Mouse (Mus musculus) embryo, embryonic 10.5 days (tissue): Measurements from ENCODE around the gene Polr1c.

ENCODE experiments used
- DNase-seq: peaks from one replicate; pipeline ENCODE4 v3.0.0-alpha.2; 2015; ENCODE audit warnings: low spot score

The Polr1c gene

DNA sequence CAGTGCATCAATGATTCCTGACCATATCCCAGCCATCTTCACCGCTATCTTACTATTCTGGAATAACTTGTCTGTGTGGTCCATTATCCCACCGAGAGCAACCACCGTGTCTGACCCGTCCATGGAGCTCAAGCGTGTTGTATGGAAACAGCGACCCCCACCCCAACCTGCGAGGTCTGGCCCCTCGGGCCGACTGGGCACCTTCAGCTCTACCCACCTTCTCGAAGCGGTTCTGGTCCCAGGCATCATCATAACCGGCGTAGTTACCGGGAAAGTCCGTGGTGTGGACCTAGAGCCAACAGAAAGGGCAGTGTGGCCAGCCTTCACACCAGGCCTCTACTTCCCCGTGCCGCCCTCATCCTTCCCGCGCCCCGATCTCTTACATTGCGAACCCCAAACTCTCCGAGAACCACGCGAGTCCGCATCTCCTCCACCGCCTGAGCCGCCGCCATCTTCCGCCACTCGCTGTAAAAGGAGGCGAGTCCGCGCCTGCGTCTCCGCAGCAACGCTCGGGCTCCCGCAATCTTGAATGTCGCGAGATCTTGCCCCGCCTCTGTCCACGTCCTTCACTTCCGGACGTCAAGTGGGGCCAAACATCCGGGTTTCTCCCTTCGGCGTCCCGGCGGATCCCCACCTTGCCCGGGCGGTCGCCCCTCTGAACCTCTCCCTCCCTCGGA is at the start of gene Polr1c, which contains the start of gene Yipf3:
Polr1c (minus strand) TSS at position 543 of the 677 bp plus-strand sequence.
Yipf3 (plus strand) TSS at position 569 of the 677 bp plus-strand sequence.
- DNase-seq = peak; percentile 97

DNA sequence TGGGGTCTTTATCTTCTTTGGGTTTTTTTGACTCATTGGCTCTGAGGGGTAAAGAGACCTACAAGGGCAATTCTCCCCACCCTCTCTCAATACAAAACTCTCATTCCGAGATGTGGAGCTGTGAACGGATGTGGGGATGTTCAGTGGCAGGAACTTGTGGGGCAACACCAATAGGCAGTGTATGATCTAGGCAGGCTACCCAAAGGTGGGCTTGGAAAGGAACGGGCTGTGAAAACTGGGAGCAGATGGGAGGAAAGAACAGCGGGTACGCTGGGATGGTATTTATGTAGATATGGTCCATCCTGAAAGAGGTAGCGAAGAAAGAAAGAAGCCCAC is 49.1 kb upstream of the Polr1c start:
- no peak for DNase-seq

DNA sequence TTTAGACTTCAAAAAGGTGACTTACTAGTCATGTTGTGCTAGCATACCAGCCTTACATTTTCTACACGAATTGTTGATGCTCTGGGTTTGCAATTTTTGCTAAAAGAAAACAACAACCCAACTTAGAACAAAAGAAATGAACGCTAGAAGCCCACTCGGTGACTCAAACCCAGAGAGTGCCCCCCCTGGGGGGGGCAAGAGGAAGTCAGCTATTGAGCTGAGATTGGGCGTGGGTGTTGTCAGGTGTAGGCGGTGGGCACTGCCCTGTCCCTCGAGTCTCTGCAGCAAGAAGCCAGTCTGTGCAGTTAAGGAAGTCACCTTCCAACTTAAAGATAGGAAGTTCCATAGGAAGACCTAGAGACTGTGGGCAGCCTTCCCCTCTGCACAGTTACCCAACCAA is 48.7 kb upstream of the Polr1c start:
- DNase-seq = no peak

DNA sequence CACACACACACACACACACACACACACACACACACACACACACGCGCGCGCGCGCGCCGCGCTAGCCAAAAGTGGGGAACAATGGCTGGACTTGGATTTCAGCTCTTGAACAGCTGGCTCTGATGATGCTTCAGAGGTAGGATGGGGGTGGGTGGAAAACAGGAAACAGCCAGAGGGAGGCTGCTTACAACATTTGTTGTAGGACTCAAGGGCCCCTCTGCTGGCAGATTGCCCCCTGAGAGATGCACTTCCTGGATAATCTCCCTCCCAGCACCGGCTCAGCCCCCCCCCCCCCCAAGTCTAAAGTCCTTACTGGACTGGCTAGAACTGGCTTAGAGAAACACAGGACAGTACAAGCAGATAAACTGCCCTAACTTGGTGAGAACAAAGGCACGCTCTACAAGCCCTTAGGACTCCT is 39.8 kb upstream of the Polr1c start:
- peak; percentile 55 for DNase-seq

DNA sequence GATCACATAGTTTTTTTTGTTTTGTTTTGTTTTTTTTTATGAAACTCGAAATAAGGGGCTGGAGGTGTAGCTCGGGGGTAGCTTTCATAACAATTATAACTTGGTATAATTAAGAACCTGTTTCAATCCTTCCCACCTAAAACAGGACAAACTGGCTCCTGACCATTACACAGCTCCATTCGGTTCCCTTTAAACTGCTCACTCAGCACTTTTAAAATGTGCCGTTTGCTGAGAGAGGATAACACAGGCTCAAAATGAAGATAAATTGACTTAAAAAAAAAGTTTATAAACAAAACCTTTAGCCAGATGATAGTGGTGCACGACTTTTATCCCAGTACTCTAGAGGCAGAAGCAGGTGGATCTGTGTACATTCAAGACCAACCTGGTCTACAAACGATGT is 37.6 kb upstream of the Polr1c start:
- no peak for DNase-seq

DNA sequence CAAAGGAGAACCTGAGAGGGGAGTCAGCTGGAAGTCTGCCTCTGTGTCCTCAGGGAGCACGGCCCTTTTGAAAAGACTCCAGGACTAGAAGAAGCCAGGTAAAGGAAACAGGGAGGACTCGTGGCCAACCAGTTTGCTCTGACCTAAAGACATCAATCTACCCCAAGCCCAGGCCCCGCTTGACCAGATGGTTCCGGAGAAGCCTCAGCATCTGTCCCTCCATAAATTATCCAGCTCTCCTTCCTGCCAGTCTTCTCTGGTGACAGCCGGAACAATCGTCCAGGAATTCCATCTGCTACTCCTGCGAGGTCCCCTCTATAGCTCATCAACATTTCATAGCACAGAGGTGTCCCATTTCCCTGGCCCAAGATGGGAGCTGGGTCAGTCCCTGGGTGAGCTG is 36.8 kb upstream of the Polr1c start:
- DNase-seq = peak; percentile 36

DNA sequence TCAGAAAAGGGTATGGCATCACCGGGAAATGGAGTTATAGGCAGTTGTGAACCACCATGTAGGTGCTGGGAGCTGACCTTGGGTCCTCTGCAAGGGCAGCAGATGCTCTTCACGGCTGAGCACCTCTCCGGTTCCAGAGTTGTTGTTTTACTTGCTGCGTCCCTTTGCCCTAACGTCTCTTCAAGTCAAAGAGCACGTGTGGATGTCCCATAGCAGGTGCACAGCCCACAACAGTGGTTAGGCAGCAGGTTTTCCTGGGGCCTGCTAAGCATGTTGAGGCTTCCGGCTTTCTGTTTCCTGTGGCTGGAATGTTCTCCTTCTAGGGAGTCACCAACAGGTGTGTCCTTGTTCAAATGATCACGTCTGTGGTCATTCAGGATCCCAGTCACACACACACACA is 36.1 kb upstream of the Polr1c start:
- no peak for DNase-seq

DNA sequence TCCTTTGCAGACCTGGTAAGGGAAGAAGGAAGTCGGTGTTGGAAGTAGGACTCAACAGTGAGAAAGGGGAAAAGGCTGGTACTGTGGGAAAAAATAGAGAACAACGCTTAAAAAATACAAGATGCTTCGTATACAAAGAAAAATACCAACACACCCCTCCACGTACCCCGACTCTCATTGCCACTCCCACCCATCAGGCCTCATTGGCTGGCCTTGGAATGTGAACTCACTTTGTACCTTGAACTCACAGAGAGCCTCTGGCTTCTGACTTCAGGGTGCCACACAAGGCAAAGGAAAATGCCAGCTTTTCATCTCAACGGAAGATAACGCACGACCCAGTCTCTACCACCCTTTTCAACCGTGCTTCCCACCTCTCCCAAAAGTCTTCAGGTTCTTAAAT is 35.3 kb upstream of the Polr1c start:
- DNase-seq = no peak

DNA sequence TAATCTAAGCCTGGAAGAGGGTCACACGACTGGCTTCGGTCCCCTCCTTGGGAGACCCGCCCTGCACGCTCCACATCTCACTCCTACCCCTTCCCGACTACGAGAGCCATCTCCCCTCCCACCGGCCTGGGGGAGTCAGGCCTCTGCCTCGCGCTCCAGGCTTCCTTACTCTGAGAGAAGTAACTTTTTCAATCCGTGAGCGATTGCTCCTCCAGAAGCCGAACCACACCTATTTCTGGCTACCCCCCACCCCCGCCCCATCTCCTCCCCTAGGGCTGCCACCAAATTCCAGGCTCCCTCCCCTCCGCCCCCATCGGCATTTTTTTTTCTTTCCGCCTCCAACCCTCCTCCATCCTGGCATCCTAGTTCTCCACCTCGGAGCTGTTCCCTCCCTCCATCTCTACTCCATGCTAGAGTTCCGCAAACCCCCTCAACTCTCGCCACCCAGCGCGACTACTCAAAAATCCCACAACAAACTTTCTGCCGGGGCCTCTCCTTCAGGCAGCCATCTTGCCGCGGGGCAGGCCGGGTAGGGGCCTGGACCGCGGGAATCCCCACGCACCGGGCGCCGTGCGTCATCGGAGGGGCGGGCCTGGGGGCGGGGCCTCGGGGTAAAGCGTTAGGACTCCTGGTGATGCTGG is 34.7 kb upstream of the Polr1c start, which contains the start of gene Tjap1:
Tjap1 (minus strand) TSS at position 544 of the 641 bp plus-strand sequence.
- peak; percentile 93 for DNase-seq

DNA sequence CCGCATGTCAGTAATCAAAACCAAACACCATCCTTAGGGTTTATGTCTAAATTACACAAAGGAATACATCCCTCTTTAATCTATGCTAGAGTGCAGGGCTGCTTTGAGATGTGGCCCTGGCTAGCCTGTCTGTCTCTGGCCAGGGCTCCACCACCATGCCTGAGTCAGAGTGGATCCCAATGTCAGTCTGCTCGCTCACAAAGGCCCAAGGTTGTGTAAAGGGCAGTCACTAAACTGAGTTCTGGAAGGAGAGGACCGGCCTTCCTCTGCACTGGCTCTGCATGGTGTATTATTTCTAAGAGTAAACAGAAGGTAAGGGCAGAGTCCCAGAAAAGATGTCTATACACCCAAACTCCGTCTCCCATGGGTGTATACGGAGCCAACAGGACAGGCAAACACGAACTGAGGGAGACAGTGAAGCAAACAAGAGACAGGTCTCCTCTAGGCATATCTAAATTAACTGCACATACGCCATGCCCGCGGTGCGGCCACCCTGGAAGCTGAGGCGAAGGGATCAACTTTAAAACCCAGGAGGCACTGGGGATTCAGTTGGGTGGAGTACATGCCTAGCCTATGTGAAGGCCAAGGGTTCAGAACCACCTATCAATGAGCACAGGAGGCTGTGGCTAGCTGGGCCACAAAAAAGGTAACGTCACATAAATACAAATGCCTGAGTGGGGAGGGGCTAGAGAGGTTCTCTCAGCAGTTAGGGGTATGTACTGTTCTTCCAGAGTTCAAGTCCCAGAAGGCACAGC is 30.3 kb upstream of the Polr1c start:
- DNase-seq = no peak

DNA sequence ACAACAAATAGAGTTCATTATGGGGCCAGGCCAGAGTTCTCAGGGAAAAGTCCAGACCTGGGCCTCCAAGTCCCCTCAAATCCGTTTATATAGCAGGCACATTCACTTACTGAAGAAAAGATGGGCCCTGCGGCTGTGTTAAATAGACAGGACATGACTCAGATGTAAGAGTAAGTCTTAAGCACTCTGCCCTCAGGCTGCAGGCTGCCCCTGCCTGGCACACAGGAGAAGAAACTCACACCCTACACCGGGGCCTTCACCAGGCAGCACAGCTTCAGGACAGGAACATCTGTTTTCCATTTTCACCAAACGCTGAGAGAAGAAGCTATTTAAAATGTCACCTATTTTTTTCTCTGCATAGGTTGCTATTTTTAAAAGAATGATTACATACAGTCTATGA is 29.7 kb upstream of the Polr1c start:
- DNase-seq = peak; percentile 39

DNA sequence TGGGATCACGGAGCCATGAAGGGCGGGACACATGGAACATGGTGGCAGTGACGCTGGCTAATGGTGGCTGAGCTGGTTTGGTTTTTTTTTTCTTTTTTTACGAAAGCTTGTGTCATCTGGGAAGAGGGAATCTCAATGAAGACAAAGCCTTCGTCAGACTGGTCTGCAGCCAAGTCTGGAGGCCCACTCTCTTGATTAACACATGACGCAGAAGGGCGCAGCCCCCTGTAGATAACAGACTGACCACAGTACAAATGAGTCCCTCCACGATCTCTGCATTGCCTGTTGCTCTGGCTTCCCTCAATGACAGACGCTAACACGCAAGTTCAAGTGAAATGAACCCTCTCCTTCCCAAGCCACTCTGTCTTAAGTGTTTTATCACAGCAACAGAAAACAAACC is 27.7 kb upstream of the Polr1c start:
- no peak for DNase-seq

DNA sequence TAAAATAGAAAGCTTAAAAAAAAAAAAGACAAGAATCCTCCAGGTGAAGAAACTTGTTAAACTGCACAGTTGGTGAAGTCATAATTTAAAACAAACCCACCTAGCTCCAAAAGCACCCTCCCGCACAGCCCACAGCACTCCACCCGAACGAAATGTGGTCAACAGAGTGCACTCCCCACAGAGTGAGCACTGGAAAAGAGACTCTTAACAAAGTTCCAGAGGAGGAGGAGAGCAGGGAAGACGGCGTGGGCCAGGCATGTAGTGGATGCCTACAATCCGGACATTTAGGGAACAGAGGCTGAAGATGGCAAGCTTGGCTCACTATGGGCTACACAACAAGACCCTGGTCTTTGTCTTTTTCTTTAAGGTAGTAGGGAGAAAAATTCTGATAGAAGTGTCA is 27.2 kb upstream of the Polr1c start:
- no peak for DNase-seq

DNA sequence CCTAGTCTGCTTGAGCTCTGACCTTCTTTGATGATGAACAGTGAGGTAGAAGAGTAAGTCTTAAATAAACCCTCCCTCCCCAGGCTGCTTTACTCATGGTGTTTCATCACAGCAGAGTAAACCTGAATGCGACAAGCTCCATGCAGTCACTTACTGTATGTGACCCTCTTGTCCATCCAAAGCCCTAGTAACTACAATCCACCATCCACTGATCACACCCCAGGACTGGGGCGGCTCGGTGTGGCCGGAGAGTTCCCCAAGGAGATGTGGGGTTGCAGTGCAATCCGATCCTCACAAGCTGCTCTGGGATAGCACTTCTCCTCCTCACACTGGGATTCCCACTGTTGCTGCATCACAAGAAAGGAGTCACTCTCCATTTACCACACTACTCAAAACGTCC is 26.6 kb upstream of the Polr1c start:
- DNase-seq = no peak

DNA sequence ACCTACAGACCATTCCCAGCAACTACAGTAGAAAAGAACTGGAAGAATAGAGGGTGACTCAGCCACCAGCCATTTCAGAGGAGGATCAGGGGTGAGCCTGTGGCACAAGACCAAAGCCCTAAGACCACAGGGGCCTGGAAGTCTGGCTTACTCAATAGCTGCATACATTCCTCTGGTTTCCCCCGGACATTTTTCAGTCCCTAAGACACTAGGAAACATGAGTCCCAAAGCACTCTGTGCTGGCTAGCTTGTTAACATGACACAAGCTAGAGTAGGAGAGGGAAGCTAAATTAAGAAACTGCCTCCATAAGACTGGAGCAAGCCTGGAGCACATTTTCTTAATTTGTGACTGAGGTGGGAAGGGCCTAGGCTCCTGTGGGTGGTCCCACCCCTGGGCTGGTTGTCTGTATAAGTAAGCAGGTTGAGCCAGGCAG is 26.0 kb upstream of the Polr1c start:
- DNase-seq = no peak

DNA sequence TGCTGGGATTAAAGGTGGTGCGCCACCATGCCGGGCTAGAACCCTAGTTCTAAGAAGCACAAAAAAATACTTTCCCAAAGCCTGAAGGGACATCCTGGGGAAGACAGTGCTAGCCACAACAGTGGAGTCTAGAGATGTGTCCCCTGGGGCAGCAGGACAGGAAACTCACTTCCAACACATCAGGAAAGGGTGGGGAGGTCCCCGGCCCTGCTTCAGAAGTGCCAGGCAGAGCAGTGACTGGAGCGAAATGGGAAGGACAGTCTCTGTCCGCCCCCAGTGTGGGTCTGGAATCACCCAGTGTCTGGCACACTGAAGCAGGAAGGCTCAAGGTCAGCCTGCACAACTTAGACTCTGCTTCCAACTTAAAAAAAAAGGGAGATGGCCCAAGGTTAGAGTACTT is 24.8 kb upstream of the Polr1c start:
- DNase-seq = no peak

DNA sequence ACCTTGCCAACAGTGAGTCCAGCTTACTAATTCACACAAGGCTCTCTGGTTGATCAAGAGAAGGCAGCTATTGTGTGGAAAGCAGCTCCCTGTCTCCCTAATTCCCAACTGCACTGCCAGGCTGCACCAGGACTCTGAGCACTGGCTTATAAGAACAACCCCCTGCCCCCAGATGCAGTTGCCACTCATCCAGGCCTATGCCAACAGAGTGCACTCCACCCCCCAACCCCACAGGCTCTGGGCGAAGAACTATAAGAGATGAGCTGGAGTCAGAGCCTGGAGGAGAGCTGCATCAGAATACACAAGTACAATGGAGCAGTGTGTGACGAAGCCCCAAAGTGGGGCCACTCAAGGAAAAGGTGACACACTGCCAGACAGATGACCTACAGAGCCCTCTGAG is 24.2 kb upstream of the Polr1c start:
- DNase-seq = no peak

DNA sequence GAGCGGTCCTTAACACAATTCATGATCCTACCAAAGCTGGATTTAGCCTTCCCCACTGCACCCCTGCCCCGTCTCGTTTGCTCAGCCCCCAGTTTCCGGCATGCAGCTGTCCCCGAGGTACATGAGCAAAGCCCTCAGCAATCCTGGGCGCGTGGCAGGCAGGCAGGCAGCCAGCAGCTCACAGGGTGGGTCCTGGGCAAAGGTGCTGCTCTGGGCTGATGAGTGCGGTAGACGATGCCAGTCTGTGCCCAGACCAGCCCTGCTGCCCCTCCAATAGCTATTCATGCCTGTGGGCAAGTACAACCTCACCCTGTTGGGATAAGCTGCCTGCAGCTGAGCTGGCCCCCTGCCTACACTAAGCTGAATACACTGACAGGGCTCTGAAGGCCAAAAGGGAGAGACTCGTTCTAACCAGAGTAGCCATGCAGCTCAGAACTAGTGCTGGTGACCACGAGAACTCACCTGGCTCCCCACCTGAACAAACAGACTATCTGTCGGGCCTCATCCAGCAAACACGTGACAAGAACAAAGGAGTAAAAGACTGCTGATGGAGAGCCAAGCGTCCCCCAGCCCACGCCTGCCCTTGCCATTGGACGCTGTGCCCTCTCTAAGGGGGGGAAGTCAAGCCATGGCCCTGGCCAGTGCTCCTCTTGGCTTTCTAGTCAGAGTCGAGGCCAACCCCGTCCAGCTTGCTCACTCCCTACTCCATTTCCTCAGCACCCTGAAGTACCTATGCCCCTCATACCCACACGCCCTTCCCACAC is 22.1 kb upstream of the Polr1c start:
- no peak for DNase-seq

DNA sequence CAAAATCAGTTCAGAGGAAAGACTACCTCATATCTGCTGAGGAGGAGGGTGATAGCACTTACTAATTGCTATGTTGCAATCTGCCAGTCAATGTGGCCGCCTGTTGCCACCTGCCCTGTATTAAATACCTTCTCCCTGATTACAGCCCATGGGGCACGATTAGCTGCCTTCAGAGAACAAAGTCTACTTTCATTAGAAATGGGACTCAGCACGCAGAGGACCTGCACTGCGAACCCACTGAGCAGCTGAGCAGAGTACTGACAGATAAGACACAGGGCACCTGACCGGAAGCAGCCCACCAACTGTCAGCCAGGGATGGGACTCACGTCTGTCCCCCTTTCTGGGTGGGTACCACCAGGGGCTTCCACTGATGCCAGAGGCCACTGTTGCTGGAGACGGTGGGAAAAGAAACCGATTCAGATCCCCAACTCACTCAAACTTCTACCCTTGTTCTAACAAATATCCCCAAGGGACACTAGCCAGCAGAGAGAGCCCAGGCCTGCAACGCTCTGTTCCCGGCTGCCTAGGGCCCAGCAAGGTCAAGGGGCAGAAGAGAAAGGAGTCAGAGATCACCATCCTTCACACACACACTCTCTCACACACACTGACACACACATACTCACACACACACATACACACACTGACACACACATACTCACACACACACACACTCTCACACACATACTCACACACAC is 20.3 kb upstream of the Polr1c start:
- DNase-seq = no peak

DNA sequence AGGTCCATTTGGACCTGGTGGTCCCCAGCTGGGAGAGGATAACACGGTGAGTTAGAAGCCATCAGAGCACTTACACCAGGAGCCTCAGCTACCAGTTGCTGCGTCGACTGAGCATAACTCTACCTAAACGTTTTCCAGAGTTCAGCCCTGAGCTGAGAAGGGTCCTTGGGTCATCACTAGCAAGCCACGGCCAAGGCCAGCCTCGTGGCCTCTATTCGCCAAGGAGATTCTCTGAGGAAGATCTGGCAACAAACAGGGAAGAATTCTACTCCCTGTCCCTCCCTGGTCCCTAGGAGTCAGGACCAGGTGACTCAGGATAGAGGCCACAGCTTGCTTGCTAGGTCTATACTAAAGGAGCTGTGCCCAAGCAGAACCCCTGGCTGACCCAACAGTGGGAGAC is 19.7 kb upstream of the Polr1c start:
- DNase-seq = no peak

DNA sequence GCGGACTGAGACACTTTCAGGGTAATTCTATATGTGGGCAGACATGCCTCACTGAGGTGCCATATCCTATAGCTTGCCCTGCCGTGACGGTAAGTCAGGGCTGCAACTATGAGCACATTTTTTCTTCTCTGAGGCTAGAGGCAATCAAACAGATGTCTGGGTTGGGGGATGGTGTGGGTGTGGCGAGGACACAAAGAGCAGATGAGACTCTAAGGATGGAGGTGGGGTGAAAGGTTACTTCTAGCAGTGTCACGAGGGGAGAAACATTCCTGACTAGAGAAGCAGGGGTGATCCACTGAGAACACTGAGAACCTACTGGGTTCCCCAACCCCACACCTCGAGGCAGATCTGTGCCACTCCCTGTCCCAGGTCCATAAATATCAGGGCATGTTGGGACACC is 19.1 kb upstream of the Polr1c start:
- DNase-seq = no peak
